Mouse (Mus musculus) layer of hippocampus, adult 6 months (tissue): ENCODE measurements around the gene Sparcl1. TPM values are rescaled to one million over a fixed set of nuclear protein-coding genes. Genes with fewer than 3 reads are reported as not detected.

Source experiments
- long read RNA-seq, 2 experiments: library from polyadenylated mRNA; unstranded; transcript quantifications; one replicate each; pipeline ENCODE4 v2.0.0; 2019 to 2020
- microRNA-seq: library from miRNA; unstranded; fragments of <30 nt; microRNA quantifications from one replicate; pipeline ENCODE4 v1.2.0, GENCODE M21; 2020
- polyA plus RNA-seq: library from polyadenylated mRNA; unstranded; fragments of <200 nt; fragmentation: Nextera tagmentation; gene quantifications from 2 replicates; pipeline ENCODE4 v1.2.3, GENCODE M21; 2021

Gene Sparcl1
- 1,209 and 1,368 TPM in 2 replicates for polyA plus RNA-seq
- long read RNA-seq, experiment 1, transcript Sparcl1-202 (5 exons, 969 nt): minor isoform, 5 of 2,398 reads
- long read RNA-seq, experiment 1, transcript Sparcl1-201 (11 exons, 2,759 nt): major isoform, 1,527 of 2,398 reads
- long read RNA-seq, experiment 1, partial matches to known transcripts: 810 of 2,398 reads
- long read RNA-seq, experiment 1, other reads (novel, unspliced or antisense): 56 of 2,398 reads
- long read RNA-seq, experiment 2, transcript Sparcl1-201 (11 exons, 2,759 nt): major isoform, 9,838 of 10,656 reads
- long read RNA-seq, experiment 2, partial matches to known transcripts: 511 of 10,656 reads
- long read RNA-seq, experiment 2, other reads (novel, unspliced or antisense): 307 of 10,656 reads

DNA sequence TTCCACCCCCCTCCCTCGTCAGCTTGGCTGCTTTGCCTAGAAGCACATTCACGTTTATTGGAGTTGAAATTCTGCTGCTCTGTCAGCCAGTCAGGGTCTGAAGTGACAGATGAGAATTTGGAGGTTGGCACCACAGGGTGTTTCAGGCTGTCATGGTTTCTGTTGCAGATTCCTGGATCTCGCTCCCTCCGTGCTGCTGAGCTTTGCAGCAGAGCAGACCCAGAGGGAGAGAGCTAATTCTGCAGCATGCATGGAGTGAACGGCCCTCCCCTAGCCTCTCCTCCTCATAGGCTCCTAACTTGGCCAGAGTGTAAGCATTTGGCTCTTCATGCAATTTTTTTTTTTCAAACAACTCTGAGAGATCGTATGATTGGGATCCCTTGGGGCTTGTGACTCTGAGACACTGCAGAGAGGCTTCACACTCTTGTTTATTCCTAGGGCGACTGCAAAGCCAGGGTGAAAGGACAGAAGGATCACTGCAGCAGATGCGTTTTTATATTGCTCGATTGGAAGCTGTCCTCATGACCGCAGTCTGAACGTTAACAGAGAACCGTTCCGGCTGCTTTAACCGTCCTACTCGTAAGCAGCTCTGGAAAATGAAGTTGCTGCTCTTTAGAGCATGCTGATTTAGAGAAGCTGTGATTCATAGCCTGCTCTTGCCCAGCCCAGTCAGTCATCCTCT lies at the start of gene Sparcl1:
TSS of gene Sparcl1 (minus strand) at position 243 of the 682 bp plus-strand sequence.

DNA sequence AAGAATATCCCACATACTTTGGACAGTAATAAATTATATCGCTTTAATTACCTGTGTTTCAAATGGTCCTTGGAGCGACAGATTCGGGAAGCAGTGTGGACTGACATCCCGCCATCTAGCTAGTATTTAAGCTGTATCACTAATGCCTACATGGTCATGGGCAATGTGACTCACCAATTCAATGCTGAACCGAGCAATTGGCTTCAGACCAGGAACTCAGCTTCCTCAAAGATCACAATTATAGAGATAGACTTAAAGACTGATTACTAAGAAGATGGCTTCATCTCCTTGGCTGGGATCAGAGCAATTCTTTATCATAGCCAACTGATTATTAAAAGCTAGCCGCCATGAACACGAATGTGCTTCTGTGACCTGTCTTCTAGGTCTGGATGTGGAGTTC lies 36.0 kb downstream of the Sparcl1 start, which contains the start of gene Gm17660:
TSS of gene Gm17660 (minus strand) at position 101 of the 400 bp plus-strand sequence.

DNA sequence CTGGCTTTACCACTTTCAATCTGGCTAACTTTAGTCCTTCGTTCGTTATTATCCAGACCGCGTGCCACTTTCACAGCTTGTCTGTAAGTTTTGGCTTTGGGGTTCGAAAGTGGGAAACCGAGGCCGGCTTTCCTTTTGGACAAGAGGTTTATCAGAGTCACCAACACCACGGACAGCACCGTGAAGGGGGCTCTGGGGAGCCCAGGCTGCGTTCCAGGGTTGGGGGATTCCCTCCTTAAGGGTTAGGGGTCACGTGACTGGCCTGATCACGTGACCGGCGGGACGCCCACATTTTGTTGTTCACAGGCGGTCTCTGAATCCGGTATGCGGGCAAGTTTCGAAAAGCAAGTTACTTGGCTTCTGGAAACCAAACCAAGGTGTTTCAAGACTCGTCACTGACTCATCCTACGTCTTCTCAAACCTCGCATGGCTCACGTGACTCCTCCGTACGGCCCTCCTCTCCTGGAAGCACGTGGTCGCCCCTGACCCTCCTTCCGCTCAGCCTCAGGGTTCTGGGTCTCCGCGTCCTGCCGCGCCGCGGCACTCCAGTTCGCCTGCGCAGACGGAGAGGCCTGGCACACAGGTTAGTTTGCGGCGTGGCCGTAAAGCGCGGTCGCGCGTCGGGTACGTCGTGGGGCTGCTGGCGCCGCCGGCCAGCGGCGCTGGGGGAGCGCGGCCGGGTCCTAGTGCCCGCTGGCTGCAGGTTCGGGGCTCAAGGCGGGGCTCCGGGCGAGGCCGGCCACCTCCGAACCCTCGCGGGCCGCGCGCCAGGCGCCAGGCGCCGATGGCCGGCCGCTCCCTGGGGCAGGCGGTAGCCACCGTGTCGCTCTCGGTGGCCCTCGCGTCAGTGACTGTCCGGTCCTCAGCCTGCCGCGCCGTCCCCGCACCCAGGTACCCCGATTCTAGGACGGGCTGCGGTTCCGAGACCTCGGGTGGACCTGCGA lies 67.0 kb downstream of the Sparcl1 start, which contains the start of gene Nudt9:
TSS of gene Nudt9 (plus strand) at position 51 of the 944 bp plus-strand sequence.

Small RNAs within 50 kb of the gene (microRNA-seq; reads per million reads assigned to microRNA genes)
- gene Mir5619: not detected

Other genes with a start within 250 kb of the Sparcl1 start
- gene Klhl8, start 202.5 kb downstream of the Sparcl1 start, polyA plus RNA-seq: 11.3 and 12.6 TPM in 2 replicates
- gene Hsd17b13, start 136.3 kb downstream of the Sparcl1 start, polyA plus RNA-seq: not detected in 2 replicates
- gene Hsd17b11, start 91.8 kb downstream of the Sparcl1 start, polyA plus RNA-seq: 4.2 and 5.0 TPM in 2 replicates
- gene Nudt9, start 67.4 kb downstream of the Sparcl1 start, polyA plus RNA-seq: 107 and 119 TPM in 2 replicates
- gene Gm17660, start 36.1 kb downstream of the Sparcl1 start, polyA plus RNA-seq: 0.31 and 0.44 TPM in 2 replicates
- 0.06 TPM in 1 of 2 replicates, not detected in the other for gene Dspp, start 57.0 kb upstream of the Sparcl1 start, polyA plus RNA-seq
- gene Dmp1, start 88.9 kb upstream of the Sparcl1 start, polyA plus RNA-seq: 2.1 and 2.2 TPM in 2 replicates
- 0.21 and 0.29 TPM in 2 replicates for gene Ibsp, start 185.4 kb upstream of the Sparcl1 start, polyA plus RNA-seq
- gene Mepe, start 211.6 kb upstream of the Sparcl1 start, polyA plus RNA-seq: not detected in 2 replicates